Mouse (Mus musculus) cerebellum, postnatal 36 days (tissue): ENCODE measurements around the gene Wnk2.
A peak's percentile ranks its signal among the peaks of the same experiment; 100 is the strongest.

Experiments used
- DNase-seq, 2 experiments: peaks; one replicate each; pipeline ENCODE4 v3.0.0; 2021 to 2022; ENCODE audit warnings: mixed read lengths in 2 of 2

Wnk2 gene

DNA sequence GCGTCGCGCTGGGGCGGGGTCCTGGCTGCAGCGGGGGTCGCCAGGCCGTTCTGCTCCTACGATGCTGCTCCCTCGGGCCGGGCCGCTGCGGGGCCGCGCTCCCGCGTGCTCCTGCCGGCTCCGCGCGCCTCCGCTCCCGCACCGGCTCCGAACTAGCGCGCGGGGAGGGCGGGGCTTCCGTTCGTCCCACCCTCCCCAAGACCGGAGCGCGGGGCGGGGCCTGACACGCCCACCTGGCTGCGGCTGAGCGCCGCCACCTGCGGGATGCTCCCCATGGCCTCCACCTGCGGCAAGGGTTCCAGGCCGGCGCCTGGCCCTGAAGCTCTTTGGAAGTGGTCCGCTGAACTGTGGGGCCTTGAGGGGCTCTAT, at the start of gene Wnk2:
Wnk2 (minus strand) TSS at position 157 of the 369 bp plus-strand sequence.
- peak; percentile 87 to 92 for DNase-seq

DNA sequence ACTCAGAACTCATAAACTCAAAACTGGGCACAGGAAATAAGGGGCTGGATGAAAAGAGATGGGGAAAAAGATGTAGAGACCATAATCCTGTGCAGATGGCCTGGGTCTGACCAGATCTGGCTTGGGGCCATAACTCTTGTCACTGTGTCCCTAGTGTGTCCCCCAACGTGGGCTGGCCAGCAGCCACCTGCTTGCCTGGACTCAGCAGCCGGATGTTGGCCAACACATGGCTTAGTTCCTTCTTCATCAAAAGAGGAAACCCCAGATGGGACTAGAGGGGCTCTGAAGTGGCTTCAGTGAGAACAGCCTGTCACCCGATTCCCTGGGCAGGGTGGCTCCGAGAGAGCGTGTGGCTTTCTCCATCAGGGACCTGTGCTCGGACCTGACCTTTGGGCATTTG, 49.0 kb upstream of the Wnk2 start:
- no peak for DNase-seq

DNA sequence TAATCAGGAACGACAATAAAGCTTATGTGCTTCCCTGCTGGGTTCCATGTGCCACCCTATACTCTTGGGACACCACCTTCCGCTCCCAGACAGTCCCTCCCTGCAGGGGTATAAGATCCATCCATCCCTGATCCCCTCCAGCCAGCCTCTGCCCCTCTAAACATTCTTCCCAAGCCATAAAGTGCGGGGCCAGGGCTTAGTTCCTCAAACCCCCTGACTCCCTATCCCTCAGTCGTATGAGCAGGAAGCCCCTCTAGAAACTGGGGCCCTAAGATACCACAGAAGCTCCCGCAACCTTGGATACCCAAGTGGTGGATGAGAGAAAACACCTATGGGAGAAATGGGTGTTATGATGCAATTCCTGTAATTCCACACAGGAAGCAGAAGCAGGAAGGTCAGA, 48.4 kb upstream of the Wnk2 start:
- no peak for DNase-seq

DNA sequence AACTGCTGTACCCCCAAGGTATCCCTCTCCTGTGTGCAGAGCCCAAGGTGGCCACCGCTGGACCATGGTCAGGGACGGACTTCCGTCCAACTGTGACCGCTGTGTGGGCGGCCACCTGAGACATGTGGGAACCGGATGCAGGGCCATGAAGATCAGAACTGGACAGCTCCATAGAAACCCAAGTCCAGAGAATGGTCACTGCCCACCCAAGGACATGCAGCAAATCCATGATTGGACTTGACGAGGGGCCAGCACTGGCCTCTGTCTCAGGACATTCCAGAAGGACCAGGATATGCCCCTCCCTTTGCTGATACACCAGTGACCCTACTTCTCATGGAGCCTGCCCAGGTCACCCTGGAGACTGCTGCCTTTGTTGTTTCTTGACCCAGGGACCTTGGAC, 47.8 kb upstream of the Wnk2 start:
- DNase-seq = no peak

DNA sequence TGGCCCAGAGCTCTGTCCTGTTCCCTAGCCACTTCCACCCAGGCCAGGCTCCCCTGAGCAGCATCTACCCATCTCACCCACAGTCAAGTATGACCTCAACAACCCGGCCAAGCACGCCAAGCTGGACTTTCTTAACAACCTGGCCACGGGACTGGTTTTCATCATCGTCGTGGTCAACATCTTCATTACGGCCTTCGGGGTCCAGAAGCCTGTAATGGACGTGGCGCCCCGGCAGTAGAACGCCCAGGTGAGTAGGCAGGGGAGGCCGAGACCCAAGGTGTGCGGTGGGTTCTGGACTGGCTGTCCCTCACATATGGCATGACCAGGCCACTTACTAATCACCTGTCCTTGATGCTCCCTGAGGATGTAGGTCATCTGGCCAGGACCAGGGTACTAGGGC, 47.0 kb upstream of the Wnk2 start:
- DNase-seq = no peak

DNA sequence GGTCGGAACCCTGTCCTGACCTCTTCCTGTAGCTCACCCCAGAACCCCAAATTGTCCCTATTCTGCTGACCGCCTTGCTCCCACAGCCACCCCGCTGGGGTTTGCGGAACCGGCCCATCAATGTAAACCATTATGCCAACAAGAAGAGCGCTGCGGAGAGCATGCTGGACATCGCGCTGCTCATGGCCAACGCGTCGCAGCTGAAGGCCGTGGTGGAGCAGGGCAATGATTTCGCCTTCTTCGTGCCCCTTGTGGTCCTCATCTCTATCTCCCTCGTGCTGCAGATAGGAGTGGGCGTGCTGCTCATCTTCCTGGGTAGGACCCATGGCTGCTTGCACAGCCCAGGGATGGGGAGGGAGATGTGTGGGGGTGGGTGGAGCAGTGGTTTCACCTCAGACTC, 45.8 kb upstream of the Wnk2 start:
- no peak for DNase-seq

DNA sequence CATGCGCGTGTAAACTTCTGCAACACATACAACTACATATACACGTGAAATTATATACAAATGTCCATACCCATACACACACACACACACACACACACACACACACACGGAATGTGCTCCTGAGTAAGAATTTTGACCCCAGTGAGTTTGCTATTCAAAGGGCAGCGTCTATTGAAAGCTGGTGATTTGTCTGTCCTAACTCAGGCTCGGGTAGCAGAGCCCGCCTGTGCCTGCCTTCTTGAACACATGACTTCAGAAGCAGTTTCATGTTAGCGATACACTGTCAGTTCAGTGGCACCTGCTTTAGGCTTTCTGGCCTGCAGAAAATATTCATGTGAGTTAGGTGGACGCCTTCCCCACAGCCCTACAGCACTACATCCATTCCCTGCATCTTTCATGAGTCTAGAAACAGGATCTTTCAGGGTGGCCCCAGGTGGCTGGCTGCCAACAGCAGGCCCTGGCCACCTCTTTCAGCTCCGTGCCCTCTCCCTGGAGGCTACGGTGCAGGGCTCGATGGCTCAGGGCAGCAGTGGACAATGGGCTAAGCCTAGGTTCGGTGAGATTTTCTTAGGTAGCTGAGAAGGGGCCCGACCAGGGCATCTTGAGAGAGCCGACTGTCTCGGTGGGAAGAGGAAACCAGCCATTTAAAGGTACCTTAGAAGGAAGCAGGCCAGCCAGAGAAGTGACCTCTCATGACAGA, 44.5 kb upstream of the Wnk2 start:
- DNase-seq = no peak

- DNase-seq = no peak
Observed at GRCm38 (mm10) chr13:49191673-49192035, 43.8 kb upstream of the Wnk2 start.

DNA sequence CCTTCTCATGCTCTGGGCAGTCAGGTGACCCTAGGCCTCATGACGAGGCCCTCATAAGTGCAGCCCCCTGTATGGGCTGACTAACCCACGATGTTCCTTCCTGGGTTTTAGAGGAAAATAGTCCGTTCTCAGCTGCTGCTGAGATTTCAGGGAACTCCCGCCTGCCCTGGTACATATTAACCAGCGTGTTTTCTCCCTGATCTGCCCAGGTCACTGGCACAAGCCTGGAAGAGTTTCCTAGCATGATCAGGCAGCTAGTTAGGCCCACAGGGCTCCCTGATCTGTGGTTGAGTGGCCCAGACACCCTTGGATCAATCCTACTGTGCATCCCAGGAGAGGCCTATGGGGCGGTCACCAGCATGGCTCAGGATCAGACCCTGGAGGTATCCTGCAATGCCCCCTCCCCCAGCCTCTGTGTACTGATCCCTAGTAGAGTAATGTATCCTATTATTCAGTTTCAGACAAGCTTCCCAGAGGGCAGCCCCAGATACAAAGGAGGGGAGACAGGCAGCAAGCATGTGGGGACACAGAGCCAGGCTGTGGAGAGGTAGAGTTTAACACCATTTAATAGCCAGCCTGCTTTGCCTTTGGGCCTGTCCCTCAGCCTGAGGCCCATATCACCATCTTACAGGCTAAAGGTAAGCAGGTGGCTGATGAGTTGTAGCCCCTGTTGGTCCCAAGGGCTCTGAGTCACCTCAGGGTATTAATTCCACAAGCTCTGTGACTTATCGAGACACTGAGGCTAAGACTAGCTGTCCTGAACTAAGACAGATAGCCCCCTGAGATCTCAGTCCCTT, 43.3 kb upstream of the Wnk2 start:
- no peak for DNase-seq

GRCm38 (mm10) chr13:49189970-49190870, 42.4 kb upstream of the Wnk2 start:
- DNase-seq = no peak

- no peak for DNase-seq
Observed at GRCm38 (mm10) chr13:49188966-49189360, 41.1 kb upstream of the Wnk2 start.

GRCm38 (mm10) chr13:49188219-49188965, 40.6 kb upstream of the Wnk2 start:
- no peak for DNase-seq

GRCm38 (mm10) chr13:49187288-49188218, 39.7 kb upstream of the Wnk2 start, which contains the start of gene Ninj1:
Gene Ninj1, plus strand, starts transcription at chr13:49187485.
- peak; percentile 67 to 79 for DNase-seq

DNA sequence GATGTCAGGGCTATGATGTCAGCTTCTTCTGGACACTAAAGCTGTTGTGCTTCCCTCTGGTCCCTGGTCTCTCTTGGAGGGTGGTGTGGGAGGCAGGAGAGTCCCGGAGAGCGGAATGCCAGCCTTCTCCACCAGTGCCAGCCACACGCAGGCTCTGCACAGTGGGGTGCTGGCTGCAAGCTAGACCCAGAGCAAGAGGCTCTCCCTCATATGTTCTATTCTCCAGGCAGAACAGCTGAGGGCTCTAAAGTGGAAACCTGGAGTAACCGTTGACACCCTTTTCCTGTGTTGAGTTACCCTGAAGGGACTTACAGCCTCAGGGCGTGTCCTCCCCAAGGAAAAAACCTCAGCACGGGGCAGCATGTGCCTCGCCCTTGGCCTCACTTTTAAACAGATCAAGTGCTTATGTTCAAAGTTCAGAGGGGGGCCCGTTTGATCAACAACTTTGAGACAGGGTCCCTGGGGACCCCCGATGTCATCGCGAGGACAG, 39.0 kb upstream of the Wnk2 start:
- no peak for DNase-seq

DNA sequence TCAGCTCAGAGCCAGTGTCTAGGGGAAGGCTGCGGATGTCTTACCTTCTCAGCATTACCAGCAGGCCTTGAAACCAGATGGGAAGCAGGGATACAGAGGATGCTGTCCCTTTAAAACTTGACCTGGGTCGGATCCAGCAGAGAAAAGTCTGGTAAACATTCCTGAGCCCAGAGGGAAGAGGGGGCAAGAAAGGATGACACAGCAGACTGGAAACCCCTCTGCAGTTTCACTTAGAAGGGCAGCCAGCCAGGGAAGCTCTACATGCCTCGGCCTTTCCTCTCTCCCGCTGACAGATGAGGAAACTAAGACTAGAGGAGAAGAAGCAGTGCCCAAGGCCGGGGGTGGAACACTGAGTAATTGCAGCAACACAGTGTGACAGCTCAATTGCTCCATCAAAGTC, 35.8 kb upstream of the Wnk2 start:
- DNase-seq = no peak

DNA sequence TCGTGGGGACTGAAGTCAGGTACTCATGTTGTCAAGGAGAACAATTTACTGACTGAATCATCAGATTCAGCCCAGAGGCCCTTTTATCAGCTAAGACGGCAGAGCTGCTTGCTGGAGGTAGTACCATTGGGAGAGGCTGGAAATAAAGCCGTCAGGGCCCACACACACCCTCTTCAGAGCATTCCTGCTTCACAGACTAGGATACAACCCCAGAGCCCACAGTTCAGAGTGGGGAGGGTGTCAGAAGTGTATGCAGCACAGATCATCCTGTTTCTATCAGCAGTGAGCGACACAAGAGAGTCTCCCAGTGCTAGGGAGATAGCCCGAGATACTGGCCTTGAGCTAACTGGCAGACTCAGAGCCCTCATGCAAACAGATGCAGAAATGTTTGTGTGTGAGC, 35.3 kb upstream of the Wnk2 start:
- no peak for DNase-seq

DNA sequence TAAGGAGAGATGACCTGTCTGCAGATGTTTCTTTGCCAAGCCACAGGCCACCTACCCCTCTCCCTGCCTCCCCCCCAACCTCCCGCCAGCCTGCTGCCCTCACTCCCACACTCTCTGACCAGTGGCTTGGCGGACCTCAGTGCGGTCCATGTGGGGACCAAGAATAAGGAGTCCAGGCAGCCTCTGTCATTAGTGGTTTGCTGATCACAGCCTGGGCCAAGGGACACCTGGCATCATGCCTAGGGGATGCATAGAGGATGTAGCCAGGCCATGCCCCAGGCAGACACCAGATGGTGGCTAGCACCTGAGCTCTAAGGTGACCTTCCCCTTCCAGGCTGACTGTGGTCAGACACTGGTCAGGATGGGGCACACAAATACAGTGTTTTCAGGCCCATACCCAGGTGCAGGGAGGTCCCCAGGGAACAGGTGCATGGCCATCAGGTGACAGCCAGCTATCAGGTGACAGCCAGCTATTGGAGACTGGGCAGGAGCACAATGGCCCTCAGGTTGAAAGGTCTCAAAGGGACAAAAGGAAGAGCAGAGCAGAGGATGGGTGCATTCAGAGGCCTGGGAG, 33.7 kb upstream of the Wnk2 start:
- peak; percentile 78 to 83 for DNase-seq

DNA sequence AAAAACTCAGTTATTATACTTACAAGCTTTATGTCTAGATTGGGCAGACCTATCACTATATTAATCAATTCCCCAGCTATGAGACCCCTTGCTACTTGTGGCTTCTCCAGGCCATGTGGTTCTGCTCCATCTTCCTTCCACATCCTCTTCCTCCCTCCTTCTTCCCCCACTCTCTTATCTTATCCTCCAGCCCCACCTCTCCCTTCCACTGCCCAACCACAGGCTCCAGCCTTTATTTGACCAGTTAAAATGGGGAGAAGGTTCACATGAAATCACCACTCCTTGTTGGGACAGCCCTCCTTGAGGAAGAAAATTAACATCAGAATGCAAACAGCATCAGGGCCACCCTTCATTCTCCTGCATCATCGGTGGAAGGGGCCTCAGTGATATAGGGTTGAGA, 32.9 kb upstream of the Wnk2 start:
- DNase-seq = no peak

DNA sequence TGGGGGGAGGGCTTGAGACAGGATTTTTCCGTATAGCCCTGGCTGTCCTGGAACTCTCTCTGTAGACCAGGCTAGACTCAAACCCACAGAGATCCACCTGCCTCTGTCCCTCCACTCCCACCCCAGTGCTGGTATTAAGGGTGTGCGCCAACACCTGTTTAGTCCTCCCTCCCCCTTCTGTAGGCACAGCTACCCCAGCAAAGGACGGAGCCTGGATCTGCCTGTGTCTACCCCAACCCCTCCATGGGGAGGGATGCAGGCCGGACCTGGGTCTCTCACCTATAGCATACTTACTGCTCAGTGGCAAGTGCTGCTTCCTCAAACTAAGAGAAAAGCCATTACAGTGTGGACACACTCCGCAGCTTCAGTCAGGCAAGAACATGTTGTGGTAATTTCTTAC, 32.5 kb upstream of the Wnk2 start:
- no peak for DNase-seq

DNA sequence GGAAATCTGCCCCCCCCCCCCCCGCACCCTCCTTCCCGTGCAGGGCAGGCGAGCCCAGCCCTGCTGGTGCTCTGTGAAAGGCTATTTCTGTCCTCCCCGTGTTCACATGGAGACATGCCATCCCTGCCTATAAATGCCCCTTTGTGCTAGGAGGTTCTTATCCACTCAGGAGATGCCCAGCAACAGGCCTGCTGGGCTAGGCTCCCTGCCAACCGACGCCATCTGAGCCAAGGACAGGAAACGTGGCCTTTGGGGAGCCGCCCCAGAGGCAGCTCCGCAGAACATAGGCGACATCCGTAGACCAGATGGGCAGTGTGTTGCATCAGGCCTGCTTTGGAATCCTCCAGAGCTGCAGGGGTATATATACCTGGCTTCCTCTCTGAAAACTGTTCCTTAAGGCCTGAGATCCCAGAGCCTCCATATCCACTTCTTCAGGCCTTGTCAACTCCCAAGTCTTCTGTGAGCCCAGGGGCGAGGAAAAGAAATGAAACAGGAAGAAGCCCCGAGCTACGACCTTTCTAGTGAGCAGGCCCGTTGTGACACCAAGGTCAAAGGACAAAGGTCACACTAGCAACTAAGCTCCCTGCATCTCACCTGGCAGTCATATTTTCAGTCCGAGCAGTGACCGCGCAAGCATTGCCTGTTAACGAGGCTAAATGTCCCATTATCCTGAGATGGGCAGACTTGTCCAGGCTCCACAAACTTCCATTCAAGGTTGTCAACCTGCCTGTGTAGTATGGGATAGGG, 31.2 kb upstream of the Wnk2 start:
- peak; percentile 91 to 92 for DNase-seq
